Mouse (Mus musculus): ENCODE measurements around the gene Zfp655.
"Not testable (repeated sequence)": the region's sequence is repeated elsewhere in the genome, so short reads cannot be mapped to it uniquely, and the experiment has no call there.

Zfp655 gene

GRCm38 (mm10) chr5:145231367-145231871 lies at the start of gene Zfp655:
Zfp655 (plus strand) TSS chr5:145231715.
- DNase-seq (ENCODE audit: low spot score), result peak; percentile 95

DNA sequence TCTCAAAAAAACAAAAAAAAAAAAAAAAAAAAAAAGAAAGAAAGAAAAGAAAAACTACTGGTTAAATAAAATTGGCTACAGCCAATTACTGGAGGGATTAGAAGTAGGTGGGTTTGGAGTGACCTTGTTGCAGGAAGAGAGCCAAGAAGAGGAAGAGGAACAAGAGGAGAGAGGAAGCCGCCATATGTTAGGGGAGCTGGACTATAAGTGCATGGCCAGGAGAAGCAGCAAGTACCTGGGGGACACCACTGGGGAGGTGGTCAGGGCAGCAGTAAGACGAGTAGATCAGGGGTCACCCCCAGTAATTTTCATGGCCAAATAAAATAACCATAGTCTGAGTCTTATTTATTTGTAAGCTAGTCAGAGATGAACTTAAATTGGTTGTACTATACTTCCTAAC lies 46.3 kb upstream of the Zfp655 start:
- DNase-seq (ENCODE audit: low spot score), result no peak

- DNase-seq (ENCODE audit: low spot score), result no peak
Observed at GRCm38 (mm10) chr5:145189416-145189815, 42.1 kb upstream of the Zfp655 start.

GRCm38 (mm10) chr5:145190373-145190772 lies 41.1 kb upstream of the Zfp655 start:
- DNase-seq (ENCODE audit: low spot score), result no peak

GRCm38 (mm10) chr5:145190875-145191798 lies 40.4 kb upstream of the Zfp655 start:
- peak; percentile 79 for DNase-seq (ENCODE audit: low spot score)

DNA sequence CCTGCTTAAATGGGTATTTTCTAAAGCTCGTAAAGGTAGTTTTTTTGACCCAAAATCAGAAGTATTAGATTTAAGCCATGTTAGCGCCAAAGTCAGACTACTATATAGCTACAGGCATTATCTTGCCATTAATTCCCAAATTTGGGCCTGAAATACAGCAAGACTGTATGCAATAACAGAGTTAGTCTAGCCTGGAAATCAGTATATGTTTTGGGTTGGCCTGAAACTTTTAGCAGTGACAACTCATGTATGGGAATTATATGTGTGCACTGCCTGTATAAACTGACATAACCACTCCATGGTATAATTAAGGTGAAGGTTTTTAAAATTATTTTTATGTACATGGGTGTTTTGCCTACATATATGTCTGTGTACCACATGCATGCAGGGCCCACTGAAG lies 39.6 kb upstream of the Zfp655 start, which contains the start of gene Atp5j2:
Atp5j2 (minus strand) TSS at position 101 of the 400 bp plus-strand sequence.
- DNase-seq (ENCODE audit: low spot score), result no peak

DNA sequence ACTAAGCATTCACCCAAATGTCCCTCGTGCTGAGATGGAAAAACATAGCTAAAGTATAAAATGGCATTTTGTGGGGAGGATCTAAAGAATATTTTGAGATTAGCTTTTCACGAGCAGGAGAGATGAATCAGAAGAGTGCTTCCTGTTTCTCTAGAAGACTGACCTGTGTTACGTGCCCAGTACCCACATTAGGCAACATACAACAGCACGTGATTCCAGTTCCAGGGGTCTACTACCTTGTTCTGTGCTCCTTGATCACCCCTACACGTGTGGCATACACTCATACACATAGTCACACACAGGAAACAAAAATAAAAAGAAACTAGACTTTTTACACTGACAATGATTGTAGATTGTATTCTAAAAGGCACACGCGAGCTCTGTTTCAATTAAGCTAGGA lies 31.1 kb upstream of the Zfp655 start:
- no peak for DNase-seq (ENCODE audit: low spot score)

DNA sequence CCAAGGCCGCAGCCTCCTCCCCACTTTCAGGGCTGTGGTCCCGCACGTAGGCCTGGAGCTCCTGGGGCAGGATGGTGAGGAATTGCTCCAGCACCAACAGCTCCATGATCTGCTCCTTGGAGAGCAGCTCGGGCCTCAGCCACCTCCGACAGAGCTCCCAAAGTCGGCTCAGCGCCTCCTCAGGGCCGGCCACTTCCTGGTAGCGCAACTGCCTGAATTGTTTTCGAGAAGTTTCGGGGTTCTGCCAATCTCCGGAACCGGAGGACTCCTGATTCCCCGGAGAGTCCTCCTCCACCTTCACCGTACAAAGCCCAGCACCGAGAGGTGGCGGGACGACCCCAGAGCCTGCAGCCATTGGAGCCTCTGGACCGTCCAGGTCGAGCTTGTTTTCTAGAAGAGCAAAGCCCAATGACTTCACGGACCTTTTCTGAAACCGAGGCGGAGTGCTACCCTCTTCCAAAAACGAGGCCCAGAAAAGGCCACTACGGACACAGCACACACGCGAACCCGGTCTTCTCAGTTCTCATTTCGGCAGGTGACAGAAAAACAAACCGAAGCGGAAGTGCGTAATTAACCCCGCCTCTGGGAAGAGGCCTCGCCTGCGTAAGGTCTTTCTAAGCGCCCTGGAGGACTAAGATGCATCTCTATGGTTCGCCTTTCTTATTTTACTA lies 30.1 kb upstream of the Zfp655 start, which contains the start of gene Zkscan14:
Zkscan14 (minus strand) TSS at position 548 of the 671 bp plus-strand sequence.
- peak; percentile 75 for DNase-seq (ENCODE audit: low spot score)

DNA sequence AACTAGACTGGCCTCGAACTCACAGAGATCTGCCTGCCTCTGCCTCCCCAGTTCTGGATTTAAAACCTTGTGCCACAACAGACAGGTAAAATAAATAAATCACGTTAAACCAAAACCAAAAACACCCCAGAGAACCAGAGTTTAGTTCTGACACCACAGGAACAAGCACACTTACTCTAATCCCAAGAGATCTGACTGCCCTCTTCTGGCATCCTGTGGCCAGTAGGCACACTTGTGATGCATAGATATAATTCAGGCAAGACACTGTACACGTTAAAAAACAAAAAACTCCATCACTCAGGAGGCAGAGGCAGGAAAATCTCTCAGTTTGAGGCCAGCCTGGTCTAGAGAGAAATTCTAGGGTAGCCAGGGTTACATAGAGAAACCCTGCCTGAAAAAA lies 29.1 kb upstream of the Zfp655 start:
- no peak for DNase-seq (ENCODE audit: low spot score)

DNA sequence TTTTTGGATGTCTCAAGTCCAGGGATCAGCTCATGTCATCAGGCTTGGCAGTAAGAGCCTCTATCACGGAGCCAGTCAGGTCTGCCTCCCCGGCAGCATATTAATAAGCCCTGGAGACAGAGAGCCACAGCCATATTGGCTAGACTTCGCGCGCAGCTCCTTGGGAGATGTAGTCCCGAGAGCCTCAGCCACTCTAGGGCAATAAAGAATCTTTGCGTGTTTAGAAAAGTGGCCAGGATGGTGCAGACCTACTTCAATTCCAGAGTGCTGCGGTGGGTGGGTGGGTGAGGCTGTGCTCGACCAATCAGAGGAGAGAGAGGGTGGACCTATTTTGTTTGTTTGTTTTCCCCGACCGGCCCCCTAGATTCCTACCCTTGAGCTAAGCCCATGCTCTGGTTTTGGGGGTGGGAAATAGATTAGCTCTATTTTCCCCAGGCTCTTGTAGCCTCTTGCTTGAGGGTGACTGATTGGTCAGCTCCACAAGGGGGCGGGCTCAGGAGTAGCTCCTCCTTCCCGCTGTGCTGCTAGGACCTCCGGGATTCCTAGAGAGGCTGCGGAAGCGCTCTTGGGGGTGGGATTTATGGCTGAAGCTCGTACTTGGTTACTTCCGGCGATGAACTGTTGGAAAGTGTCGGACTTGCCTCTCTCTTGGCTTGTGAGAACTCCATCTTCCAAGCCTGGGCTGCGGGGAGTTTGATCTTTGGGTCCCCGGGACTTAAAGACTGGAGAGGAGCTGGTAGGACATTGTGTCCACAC lies 27.4 kb upstream of the Zfp655 start, which contains the start of gene Zkscan5:
Zkscan5 (plus strand) TSS at position 627 of the 756 bp plus-strand sequence.
- DNase-seq (ENCODE audit: low spot score), result peak; percentile 93

DNA sequence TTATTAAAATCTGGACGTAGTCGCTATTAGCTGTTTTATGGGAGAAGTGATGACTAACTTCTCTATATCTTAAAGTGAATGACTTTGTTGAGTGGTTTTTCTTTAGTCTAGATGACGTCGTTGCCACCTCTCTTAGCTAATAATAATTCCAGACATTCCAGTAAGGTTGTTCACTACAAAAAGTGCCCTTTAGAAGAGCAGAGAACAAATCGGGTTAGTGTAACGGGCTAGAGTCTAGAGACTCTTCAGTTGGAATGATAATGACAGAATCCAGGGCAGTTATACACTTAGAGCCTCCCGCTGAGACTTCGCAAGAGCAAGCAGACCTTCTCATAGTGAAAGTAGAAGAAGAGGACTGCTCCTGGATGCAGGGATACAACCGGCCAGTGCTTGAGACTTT lies 26.5 kb upstream of the Zfp655 start:
- DNase-seq (ENCODE audit: low spot score), result no peak

DNA sequence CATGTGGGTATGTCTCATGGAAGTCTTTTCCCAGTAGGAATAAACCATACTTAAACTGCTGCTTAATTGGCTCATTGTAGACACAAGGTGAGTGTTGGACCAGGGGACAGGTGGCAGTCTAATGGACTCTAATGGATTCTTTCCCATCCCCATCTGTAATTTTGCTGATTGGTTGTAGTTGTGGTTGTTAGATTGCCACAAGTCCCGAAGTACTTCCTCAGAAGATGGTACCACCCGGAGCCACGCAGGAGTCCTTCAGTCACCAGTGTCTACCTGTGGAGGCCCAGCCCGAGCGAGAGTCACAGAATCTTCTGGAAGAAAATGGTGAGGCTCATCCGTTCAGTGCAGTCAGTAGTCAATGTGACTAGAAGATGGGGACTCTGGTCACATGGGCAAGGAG lies 24.1 kb upstream of the Zfp655 start:
- no peak for DNase-seq (ENCODE audit: low spot score)

DNA sequence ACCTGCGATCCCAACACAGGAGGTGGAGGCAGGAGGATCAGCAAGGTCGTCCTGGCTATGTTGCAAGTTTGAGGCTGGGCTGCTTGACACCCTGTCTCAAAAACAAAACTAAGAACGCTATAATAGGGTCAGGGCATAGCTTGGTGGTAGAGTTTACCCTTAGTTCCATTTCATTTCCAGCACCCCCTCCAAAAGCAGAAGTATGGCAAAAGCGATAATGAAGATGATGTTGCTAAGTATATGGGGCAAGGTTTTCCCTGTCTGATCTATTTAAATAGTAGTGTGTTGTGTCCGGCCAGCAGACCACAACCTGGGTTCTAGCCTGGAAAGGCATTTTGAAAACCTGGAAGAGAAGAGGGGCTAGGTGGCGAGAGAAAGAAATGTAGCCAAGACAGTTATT lies 23.6 kb upstream of the Zfp655 start:
- no peak for DNase-seq (ENCODE audit: low spot score)

DNA sequence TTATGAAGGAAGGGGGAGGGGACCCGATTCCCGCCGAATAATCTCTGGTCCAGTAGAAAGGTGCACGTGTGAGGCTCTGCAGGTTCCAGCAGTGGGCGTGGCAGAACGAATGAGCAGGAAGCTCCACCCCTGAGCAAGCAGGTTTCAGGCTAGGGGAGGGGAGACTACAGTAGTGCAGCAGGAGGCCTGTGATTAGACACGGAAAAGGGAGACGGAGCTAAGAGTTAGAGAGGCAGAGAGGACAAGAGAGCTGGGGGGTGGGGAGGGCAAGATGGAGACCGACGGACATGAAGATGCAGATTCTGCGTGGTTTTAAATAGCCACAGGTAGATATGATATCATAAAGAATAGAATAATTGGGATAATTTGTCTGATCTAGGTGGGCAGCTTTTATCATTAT lies 23.1 kb upstream of the Zfp655 start:
- not testable (repeated sequence) for DNase-seq (ENCODE audit: low spot score)

DNA sequence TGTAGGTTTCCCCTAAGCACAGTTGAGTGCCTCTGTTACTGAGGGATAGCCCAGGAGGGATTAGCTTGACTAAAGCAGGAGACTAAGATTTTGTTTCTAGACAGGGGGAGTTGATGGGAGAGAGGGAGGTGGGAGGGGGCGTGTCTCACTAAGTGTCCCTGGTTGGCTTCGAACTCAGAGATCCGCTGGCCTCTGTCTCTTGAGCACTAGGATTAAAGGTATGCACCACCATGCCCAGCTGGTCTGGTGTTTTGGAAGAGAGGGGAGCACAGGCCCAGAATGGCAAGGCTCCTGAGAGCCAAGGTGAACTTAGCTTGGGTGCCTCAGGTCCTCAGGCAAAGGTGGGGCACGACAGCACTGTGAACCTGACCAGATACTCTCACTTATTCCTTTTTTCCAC lies 20.2 kb upstream of the Zfp655 start:
- no peak for DNase-seq (ENCODE audit: low spot score)

DNA sequence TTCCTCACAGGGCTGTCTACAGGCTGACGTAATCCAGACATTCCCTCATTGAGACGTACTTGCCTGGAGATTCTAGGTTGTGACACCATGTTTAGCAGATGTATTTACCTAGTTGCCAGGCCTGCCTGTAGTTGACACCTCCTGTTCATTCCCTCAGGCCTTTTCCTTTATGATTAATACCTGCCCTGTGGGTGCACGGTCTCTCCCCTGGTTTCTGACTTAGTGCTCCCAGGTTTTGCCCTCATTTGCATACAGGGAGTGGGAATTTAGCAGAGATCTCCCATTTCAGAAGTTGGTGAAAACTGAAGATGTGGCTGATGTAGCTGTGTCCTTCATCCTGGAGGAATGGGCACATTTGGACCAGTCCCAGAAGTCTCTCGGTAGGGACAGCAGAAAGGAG lies 19.3 kb upstream of the Zfp655 start:
- no peak for DNase-seq (ENCODE audit: low spot score)

GRCm38 (mm10) chr5:145213505-145213904 lies 18.0 kb upstream of the Zfp655 start:
- DNase-seq (ENCODE audit: low spot score), result no peak

DNA sequence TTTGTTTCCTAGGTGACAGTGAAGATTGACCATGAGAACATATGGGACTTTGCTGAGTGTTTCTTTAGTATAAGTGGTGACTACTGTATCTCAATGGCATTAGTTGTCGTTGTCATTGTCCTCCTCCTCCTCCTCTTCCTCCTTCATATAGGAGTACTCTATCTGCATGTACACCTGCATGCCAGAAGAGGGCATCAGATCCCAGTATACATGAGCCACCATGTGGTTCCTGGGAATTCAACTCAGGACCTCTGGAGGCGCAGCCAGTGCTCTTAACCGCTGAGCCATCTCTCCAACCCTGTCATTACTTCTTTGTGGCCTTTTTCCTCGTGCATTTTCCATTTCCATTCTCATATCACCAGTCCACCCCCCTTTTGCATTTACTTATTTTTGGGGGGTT lies 16.8 kb upstream of the Zfp655 start:
- DNase-seq (ENCODE audit: low spot score), result no peak

DNA sequence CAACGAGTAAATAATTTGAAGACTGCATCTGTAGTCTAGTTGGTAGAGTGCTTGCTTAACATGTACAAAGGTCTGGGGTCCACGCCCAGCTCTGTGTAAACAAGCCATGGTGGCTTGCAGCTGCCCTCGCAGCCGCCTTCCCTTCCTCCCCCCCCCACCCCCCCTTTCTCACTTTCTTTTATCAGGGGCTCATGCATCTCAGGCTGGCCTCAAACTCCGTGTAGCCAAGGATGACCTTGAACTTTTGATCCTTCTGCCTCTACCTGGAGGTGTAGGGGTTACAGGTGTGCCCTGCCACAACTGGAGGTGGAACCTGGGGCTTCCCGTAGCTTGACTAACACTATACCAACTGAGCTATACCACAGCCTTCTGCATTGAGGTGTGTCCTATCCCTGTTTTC lies 13.8 kb upstream of the Zfp655 start:
- no peak for DNase-seq (ENCODE audit: low spot score)

GRCm38 (mm10) chr5:145218206-145218605 lies 13.3 kb upstream of the Zfp655 start:
- DNase-seq (ENCODE audit: low spot score), result no peak

GRCm38 (mm10) chr5:145218671-145219070 lies 12.8 kb upstream of the Zfp655 start:
- no peak for DNase-seq (ENCODE audit: low spot score)

DNA sequence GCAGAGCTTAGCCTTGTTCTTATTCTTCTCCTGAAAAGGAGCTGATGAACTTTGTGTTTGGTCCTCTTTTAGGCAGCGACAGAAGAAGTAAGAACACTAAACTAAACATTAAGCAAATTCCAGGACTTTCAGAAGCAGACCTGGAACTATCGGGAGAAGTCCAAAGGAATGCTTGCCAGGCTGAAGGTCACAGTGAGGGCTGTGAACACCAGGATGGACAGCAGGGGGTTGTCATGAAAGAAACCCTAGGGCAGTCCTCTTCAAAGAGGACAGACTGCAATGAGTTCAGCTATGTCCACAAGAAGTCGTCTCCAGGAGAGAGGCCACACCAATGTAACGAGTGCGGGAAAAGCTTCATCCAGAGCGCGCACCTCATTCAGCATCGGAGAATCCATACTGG lies 11.5 kb upstream of the Zfp655 start:
- DNase-seq (ENCODE audit: low spot score), result no peak

All from spleen, adult 12 weeks (tissue).